Mouse (Mus musculus): ENCODE data around the gene Fam122c.

Gene Fam122c

GRCm38 (mm10) chrX:53370366-53370740 is 97.1 kb downstream of the Fam122c start, which contains the start of gene Mospd1:
Gene Mospd1 (minus strand): TSS chrX:53370502.
- peak; percentile 88 for DNase-seq (ENCODE audit: low spot score)
